Mouse (Mus musculus) heart, embryonic 16.5 days (tissue): ENCODE results near the gene Acot13. TPM values are rescaled to one million over a fixed set of nuclear protein-coding genes. Genes with fewer than 3 reads are reported as not detected.
"Not testable (repeated sequence)": the region's sequence is repeated elsewhere in the genome, so short reads cannot be mapped to it uniquely, and the experiment has no call there.

Experiments
- ATAC-seq: fragments of 200-750 bp; cut with Nextera tagmentation; replicated peaks from 2 replicates; pipeline ENCODE4 v1.8.0; 2017; ENCODE audit warnings: moderate number of reproducible peaks; ENCODE audit not compliant: insufficient read depth, low FRiP score; ENCODE audit errors: extremely low read depth
- H3K27ac ChIP-seq: fragments of 300-500 bp; sonication (generic); 2 replicates; pipeline ENCODE4 v1.5.1; 2014; ENCODE audit warnings: mild to moderate bottlenecking, low read length, control low read depth, moderate library complexity
- H3K27me3 ChIP-seq: fragments of 300-500 bp; sonication (generic); 2 replicates; pipeline ENCODE4 v1.6.1; 2014; ENCODE audit warnings: low read length, mixed read lengths; ENCODE audit not compliant: control insufficient read depth, insufficient read depth
- H3K36me3 ChIP-seq: fragments of 300-500 bp; sonication (generic); 2 replicates; pipeline ENCODE4 v1.6.1; 2014; ENCODE audit not compliant: control insufficient read depth, insufficient read depth
- H3K4me1 ChIP-seq: fragments of 300-500 bp; sonication (generic); 2 replicates; pipeline ENCODE4 v1.6.1; 2014; ENCODE audit warnings: low read length, mixed read lengths; ENCODE audit not compliant: control insufficient read depth, insufficient read depth
- H3K4me2 ChIP-seq: fragments of 300-500 bp; sonication (generic); 2 replicates; pipeline ENCODE4 v1.6.1; 2014; ENCODE audit warnings: low read depth, mild to moderate bottlenecking, control low read depth, low read length
- H3K4me3 ChIP-seq: fragments of 300-500 bp; sonication (generic); 2 replicates; pipeline ENCODE4 v1.5.1; 2014; ENCODE audit warnings: mild to moderate bottlenecking, control low read depth, low read length
- H3K9ac ChIP-seq: fragments of 300-500 bp; sonication (generic); 2 replicates; pipeline ENCODE4 v1.6.1; 2014; ENCODE audit warnings: low read length, control low read depth
- H3K9me3 ChIP-seq: fragments of 300-500 bp; sonication (generic); replicated peaks from 2 replicates; pipeline ENCODE4 v1.6.1; 2016; ENCODE audit warnings: low read length; ENCODE audit not compliant: control insufficient read depth
- WGBS: fragments of 180-500 bp; shearing (Covaris S2); extraction: QIAGEN DNeasy Blood & Tissue Kit; methylation state at CpG from one replicate; pipeline ENCODE4 v1.1.7; 2014; 5-methylcytosine and 5-hydroxymethylcytosine counted together
- polyA plus RNA-seq: library from polyadenylated mRNA; unstranded; fragments of >200 nt; fragmentation: Nextera tagmentation; extraction: Ambion mirVana; gene quantifications from 2 replicates; pipeline ENCODE4 v1.2.1, GENCODE M21; 2015

Gene Acot13
- polyA plus RNA-seq, 1 experiment from 2014 or later: 343 TPM

- H3K27ac ChIP-seq, H3K4me3 ChIP-seq, H3K9ac ChIP-seq, H3K4me2 ChIP-seq, ATAC-seq, H3K9me3 ChIP-seq, H3K27me3 ChIP-seq: not testable (repeated sequence)
- Histone ChIP-seq H3K36me3 (peaks cover 17% of the 10 kb centered on the region; the same call in 1 of the 2 replicates), H3K4me1 (peaks cover 12% of the 10 kb centered on the region)
- 92% methylated on average over 8 of the region's 8 CpGs for WGBS
These were observed 6.4 kb upstream of the Acot13 start for GRCm38 (mm10) chr13:24837765-24838164.

DNA sequence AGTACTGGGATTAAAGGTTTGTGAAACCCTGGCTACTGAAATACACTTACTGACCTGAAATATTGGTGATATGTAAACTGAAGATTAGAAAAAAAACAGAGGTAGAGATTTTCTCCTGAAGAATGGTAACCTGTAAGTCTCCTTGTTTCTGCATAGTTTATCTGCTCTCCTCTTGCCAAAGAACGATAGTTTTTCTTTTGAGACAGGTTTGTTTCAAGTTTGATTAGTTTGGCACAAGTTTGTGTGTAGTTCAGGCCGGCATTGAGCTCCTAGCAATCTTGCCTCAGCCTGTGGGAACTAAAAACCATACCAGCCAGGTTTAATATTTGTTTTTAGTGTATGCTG lies 1.4 kb upstream of the Acot13 start:
- WGBS: 34% methylated on average over 2 of the region's 2 CpGs
- no peak for ATAC-seq
- Histone ChIP-seq H3K9ac (peak overlapping the region; percentile 92), H3K4me1 (peaks cover 20% of the 10 kb centered on the region), H3K9me3 (no peaks in the 10 kb centered on the region), H3K36me3 (peaks cover 5% of the 10 kb centered on the region; the same call in 1 of the 2 replicates), H3K27ac (no peak overlapping the region), H3K27me3 (no peaks in the 10 kb centered on the region), H3K4me2 (peak overlapping the region; percentile 70), H3K4me3 (peak overlapping the region; percentile 85)

- ATAC-seq: no peak; the same call in 1 of the 2 replicates
- Histone ChIP-seq H3K4me2 (peak overlapping the region; percentile 70), H3K4me1 (peaks cover 22% of the 10 kb centered on the region), H3K9ac (peak overlapping the region; percentile 92), H3K9me3 (no peaks in the 10 kb centered on the region), H3K4me3 (peak overlapping the region; percentile 85), H3K36me3 (peaks cover 4% of the 10 kb centered on the region; the same call in 1 of the 2 replicates), H3K27ac (peak overlapping the region; percentile 95), H3K27me3 (no peaks in the 10 kb centered on the region)
- WGBS: 2% methylated on average over 21 of the region's 21 CpGs
These were observed 931 bp upstream of the Acot13 start for GRCm38 (mm10) chr13:24832131-24832810.

DNA sequence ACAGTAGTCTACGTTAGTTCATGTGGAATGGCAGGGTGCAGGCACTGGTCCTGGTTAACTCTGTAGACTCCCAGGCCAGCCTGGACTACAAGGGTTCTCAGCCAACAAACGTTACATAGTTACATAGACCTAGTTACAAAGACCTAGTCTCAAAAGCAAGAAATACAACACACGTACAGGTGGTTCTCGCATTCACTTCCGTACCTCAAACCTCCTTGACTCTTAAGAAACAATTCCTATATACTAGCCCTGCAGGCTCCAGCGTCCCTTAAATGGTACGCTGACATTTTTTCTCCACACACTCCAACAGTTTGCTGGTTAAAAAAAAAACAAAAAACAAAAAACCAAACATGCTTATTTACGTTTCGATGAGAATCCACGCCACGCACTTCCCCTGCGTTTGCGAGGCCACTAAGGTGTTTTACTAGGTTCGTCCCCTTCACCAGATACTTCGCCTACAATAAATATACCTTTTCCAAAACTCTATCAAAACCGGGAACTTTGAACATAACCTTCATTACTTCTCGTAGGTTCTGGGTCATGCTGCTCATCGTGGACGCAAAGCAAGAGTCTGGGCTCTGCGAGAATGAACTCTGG lies 486 bp downstream of the Acot13 start:
- Histone ChIP-seq H3K4me1 (peaks cover 34% of the 10 kb centered on the region), H3K36me3 (0 out of 2 replicates have a peak, but pooled peaks cover 2% of the 10 kb centered on the region), H3K9ac (peak overlapping the region; percentile 82), H3K4me3 (peak overlapping the region; percentile 85), H3K27ac (peak overlapping the region; percentile 95), H3K4me2 (peak overlapping the region; percentile 76), H3K9me3 (no peaks in the 10 kb centered on the region), H3K27me3 (no peaks in the 10 kb centered on the region)
- no peak for ATAC-seq
- WGBS: 1% methylated on average over 20 of the region's 20 CpGs

DNA sequence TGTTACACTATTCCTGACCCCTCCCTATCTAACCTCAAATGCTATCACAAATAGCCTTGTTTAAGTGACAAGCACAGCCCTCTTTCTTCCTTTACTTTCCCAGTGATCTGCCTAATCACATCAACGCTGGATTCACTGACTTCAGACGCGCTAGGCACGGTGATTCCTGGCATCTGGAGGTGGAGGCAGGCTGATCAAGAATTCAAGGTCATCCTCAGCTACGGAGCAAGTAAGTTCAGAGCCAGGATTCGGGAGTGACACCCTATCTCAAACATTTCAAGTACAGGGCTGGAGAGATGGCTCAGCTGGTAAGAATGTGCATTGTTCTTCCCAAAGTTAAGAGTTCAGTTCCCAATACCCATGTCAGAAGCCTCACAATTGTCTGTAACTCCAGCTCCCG lies 5.2 kb downstream of the Acot13 start:
- Histone ChIP-seq H3K4me3 (no peak overlapping the region), H3K9me3 (no peaks in the 10 kb centered on the region), H3K9ac (0 out of 2 replicates have a peak overlapping the region, but pooled peaks have one; percentile 51), H3K36me3 (0 out of 2 replicates have a peak, but pooled peaks cover 3% of the 10 kb centered on the region), H3K27ac (peak overlapping the region; percentile 70), H3K4me1 (peaks cover 30% of the 10 kb centered on the region), H3K4me2 (peak overlapping the region; percentile 35), H3K27me3 (no peaks in the 10 kb centered on the region)
- 38% methylated on average over 7 of the region's 7 CpGs for WGBS
- no peak for ATAC-seq

DNA sequence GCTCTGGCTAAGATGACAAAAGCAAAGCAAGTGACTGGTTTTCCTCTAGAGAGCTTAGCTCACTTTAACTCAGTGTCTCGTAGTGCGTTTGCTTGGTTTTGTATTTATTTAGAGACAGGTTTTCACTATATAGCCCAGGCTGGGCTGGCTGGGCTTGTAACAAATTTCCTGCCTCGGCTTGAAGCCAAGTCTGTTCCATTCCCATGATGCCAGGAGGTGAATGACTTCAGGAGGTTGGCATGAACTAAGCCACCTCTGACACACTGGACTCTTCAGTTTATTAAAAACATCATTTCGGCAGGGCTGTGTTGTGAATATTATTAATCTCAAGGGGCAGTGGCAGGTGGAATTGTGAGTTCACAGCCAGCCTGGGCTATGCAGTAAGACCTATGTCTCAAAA lies 5.8 kb downstream of the Acot13 start:
- Histone ChIP-seq H3K4me2 (peak overlapping the region; percentile 35), H3K36me3 (0 out of 2 replicates have a peak, but pooled peaks cover 3% of the 10 kb centered on the region), H3K4me1 (peaks cover 30% of the 10 kb centered on the region), H3K27ac (peak overlapping the region; percentile 70), H3K9me3 (no peaks in the 10 kb centered on the region), H3K9ac (no peak overlapping the region), H3K4me3 (no peak overlapping the region), H3K27me3 (no peaks in the 10 kb centered on the region)
- 52% methylated on average over 4 of the region's 4 CpGs for WGBS
- peak; percentile 47; the same call in 1 of the 2 replicates for ATAC-seq

DNA sequence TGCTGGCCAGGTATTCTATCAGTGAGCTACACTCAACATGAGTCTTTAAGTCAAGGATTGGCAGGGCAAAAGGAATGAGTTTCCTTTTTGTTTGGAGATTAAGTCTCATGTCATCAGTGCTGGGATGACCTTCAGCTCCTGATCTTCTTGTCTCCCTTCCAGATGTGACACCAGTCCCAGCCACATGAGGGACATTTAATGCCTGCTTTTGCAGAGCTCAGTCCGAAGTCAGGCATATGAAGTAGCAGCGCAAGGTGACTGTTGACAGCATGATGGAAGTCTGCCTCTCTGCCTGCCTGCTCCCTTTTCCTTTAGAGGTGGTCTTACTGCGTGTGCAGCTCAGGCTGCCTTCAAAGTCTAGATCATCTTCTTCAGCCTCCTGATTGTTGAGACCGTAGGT lies 6.7 kb downstream of the Acot13 start:
- Histone ChIP-seq H3K27ac (peak overlapping the region; percentile 11; the same call in 1 of the 2 replicates), H3K4me2 (no peak overlapping the region), H3K27me3 (no peaks in the 10 kb centered on the region), H3K4me1 (peaks cover 28% of the 10 kb centered on the region), H3K9ac (no peak overlapping the region), H3K9me3 (no peaks in the 10 kb centered on the region), H3K36me3 (peaks cover 7% of the 10 kb centered on the region), H3K4me3 (no peak overlapping the region)
- ATAC-seq: 0 out of 2 replicates have a peak, but pooled peaks have one; percentile 29
- 56% methylated on average over 4 of the region's 4 CpGs for WGBS

GRCm38 (mm10) chr13:24822663-24823343 lies 8.5 kb downstream of the Acot13 start:
- WGBS: 82% methylated on average over 16 of the region's 16 CpGs
- H3K4me1 ChIP-seq: peaks cover 28% of the 10 kb centered on the region
- H3K4me2 ChIP-seq: no peak overlapping the region
- no peaks in the 10 kb centered on the region for H3K9me3 ChIP-seq
- H3K4me3 ChIP-seq: no peak overlapping the region
- peaks cover 16% of the 10 kb centered on the region for H3K36me3 ChIP-seq
- no peaks in the 10 kb centered on the region for H3K27me3 ChIP-seq
- no peak overlapping the region for H3K27ac ChIP-seq
- no peak overlapping the region for H3K9ac ChIP-seq
- ATAC-seq: no peak

- Histone ChIP-seq H3K4me3 (no peak overlapping the region), H3K9me3 (no peaks in the 10 kb centered on the region), H3K27me3 (no peaks in the 10 kb centered on the region), H3K27ac (no peak overlapping the region), H3K4me2 (no peak overlapping the region), H3K9ac (no peak overlapping the region), H3K4me1 (peaks cover 6% of the 10 kb centered on the region; the same call in 1 of the 2 replicates), H3K36me3 (peaks cover 18% of the 10 kb centered on the region)
- 63% methylated on average over 1 of the region's 1 CpGs for WGBS
- ATAC-seq: no peak
These were observed 11.4 kb downstream of the Acot13 start for GRCm38 (mm10) chr13:24819931-24820330.
